Mouse (Mus musculus) heart, postnatal 36 days (tissue): Measurements from ENCODE around the gene Tmcc3. TPM values are rescaled to one million over a fixed set of nuclear protein-coding genes. Genes with fewer than 3 reads are reported as not detected.
"Not testable (repeated sequence)": the region's sequence is repeated elsewhere in the genome, so short reads cannot be mapped to it uniquely, and the experiment has no call there.

ENCODE experiments used
- DNase-seq, 2 experiments: peaks; one replicate each; pipeline ENCODE4 v3.0.0; 2021 to 2022
- intact Hi-C: fragments of 180-260 bp; cut with DNase I; formaldehyde crosslinking; loops from one replicate; pipeline ENCODE4 v1.15.1; 2025
- total RNA-seq, 2 experiments: library from RNA; stranded (reverse); gene quantifications; 2 replicates each; pipeline ENCODE4 v1.2.3; 2021

Tmcc3 gene
- total RNA-seq, 2 experiments from 2014 or later: 30.6 to 32.7 TPM

- no peak for DNase-seq
- intact Hi-C loops: no loop called here
Measured at GRCm38 (mm10) chr10:94533081-94533724, 221.5 kb downstream of the Tmcc3 start.

- DNase-seq, intact Hi-C loops: not testable (repeated sequence)
Measured at GRCm38 (mm10) chr10:94538623-94539022, 226.9 kb downstream of the Tmcc3 start.

GRCm38 (mm10) chr10:94540241-94540640 lies 228.5 kb downstream of the Tmcc3 start:
- intact Hi-C loops: no loop called here
- DNase-seq: no peak

GRCm38 (mm10) chr10:94543956-94544355 lies 232.2 kb downstream of the Tmcc3 start:
- no peak for DNase-seq
- intact Hi-C loops: loop anchor here (2.0 kb wide), 1 partner anchor 23 kb away; no protein-coding TSS in a partner anchor

GRCm38 (mm10) chr10:94544803-94545202 lies 233.1 kb downstream of the Tmcc3 start:
- intact Hi-C loops: no loop called here

GRCm38 (mm10) chr10:94545259-94546019 lies 233.7 kb downstream of the Tmcc3 start:
- DNase-seq: peak; percentile 52 to 64
- intact Hi-C loops: no loop called here

More at GRCm38 (mm10) chr10:94544803-94545202, 233.1 kb downstream of the Tmcc3 start:
- no peak for DNase-seq

GRCm38 (mm10) chr10:94546617-94547016 lies 234.9 kb downstream of the Tmcc3 start:
- intact Hi-C loops: no loop called here
- no peak for DNase-seq

- intact Hi-C loops: no loop called here
- DNase-seq: peak in 1 of 2 experiments; percentile 62
Measured at GRCm38 (mm10) chr10:94549511-94550232, 237.9 kb downstream of the Tmcc3 start.

- no peak for DNase-seq
- intact Hi-C loops: no loop called here
Measured at GRCm38 (mm10) chr10:94550649-94551048, 238.9 kb downstream of the Tmcc3 start.

GRCm38 (mm10) chr10:94551065-94551464 lies 239.3 kb downstream of the Tmcc3 start:
- no peak for DNase-seq
- intact Hi-C loops: no loop called here

GRCm38 (mm10) chr10:94551511-94551910 lies 239.8 kb downstream of the Tmcc3 start:
- intact Hi-C loops: no loop called here
- no peak for DNase-seq

GRCm38 (mm10) chr10:94551924-94552523 lies 240.3 kb downstream of the Tmcc3 start:
- DNase-seq: peak in 1 of 2 experiments; percentile 18
- intact Hi-C loops: no loop called here

- intact Hi-C loops: no loop called here
- no peak for DNase-seq
Measured at GRCm38 (mm10) chr10:94555394-94555793, 243.6 kb downstream of the Tmcc3 start.

GRCm38 (mm10) chr10:94557428-94558149 lies 245.8 kb downstream of the Tmcc3 start:
- no peak for DNase-seq
- intact Hi-C loops: no loop called here

- intact Hi-C loops: no loop called here
Measured at GRCm38 (mm10) chr10:94558826-94559225, 247.1 kb downstream of the Tmcc3 start.

GRCm38 (mm10) chr10:94561351-94561750 lies 249.6 kb downstream of the Tmcc3 start:
- intact Hi-C loops: loop anchor here (5.0 kb wide), 1 partner anchor 44 kb away; no protein-coding TSS in a partner anchor
- DNase-seq: no peak

More at GRCm38 (mm10) chr10:94558826-94559225, 247.1 kb downstream of the Tmcc3 start:
- DNase-seq: no peak

GRCm38 (mm10) chr10:94562188-94562587 lies 250.4 kb downstream of the Tmcc3 start:
- DNase-seq: no peak
- intact Hi-C loops: loop anchor here (5.0 kb wide), 1 partner anchor 45 kb away; no protein-coding TSS in a partner anchor

GRCm38 (mm10) chr10:94562991-94563390 lies 251.2 kb downstream of the Tmcc3 start:
- intact Hi-C loops: loop anchor here (5.0 kb wide), 1 partner anchor 46 kb away; no protein-coding TSS in a partner anchor
- DNase-seq: no peak

GRCm38 (mm10) chr10:94565410-94566221 lies 253.9 kb downstream of the Tmcc3 start:
- no peak for DNase-seq
- intact Hi-C loops: no loop called here
